Mouse (Mus musculus) heart, adult 2 months (tissue): Measurements from ENCODE around the gene Zdhhc9.

Experiments used
- CTCF ChIP-seq: fragments of 200-600 bp; IDR thresholded peaks from 2 replicates; pipeline ENCODE4 v1.8.1; 2022; ENCODE audit warnings: antibody characterized with exemption, mild to moderate bottlenecking, moderate library complexity
- EP300 ChIP-seq: fragments of 200-500 bp; IDR thresholded peaks from 2 replicates; pipeline ENCODE4 v1.6.1; 2011; ENCODE audit warnings: low read depth, low read length, control low read depth; ENCODE audit not compliant: insufficient read depth
- POLR2A ChIP-seq: fragments of 200-500 bp; IDR thresholded peaks from 2 replicates; pipeline ENCODE4 v1.6.1; 2011; ENCODE audit warnings: mild to moderate bottlenecking, low read depth, low read length, control low read depth; ENCODE audit not compliant: insufficient read depth

DNA sequence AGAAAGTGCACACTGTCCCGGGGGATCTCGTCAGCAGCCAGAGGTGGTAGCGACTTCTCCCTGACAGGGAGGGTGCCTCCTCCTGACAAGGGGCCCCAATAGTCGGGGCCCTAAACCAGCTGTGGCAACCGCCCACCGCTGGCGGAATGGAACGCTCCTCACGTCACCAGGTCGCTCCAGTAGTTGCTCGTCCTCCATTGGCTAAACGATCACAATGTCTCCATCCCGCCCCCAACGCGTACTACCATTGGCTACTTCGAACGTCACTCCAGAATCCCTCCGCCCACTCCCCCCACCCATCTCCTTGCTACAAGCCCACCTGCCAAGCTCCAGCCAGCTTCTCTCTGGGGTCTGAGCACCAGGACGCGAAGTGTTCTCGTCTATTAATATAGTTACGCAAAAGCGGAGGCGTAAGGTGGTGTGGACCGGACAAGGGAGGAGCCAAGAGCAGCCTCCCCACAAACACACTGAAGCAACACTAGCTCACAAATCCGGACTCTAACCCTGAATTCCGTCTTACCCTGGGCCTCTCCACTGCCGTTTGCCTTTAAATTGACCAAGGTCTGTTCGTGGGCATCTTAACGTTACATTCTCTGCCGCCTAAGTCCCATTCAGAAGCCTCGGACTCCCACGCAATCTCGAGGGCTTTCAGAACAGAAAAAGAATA is at the start of gene Zdhhc9:
- TF ChIP-seq CTCF: no peak
- TF ChIP-seq EP300: no peak
- peak; percentile 65 for TF ChIP-seq POLR2A
